Mouse (Mus musculus) 3T3-L1 (cell line): ENCODE results near the gene Pfdn6.
"Not testable (repeated sequence)": the region's sequence is repeated elsewhere in the genome, so short reads cannot be mapped to it uniquely, and the experiment has no call there.

ENCODE experiments used
- DNase-seq: peaks from one replicate; pipeline ENCODE4 v3.0.0-alpha.2; 2015; ENCODE audit warnings: low read depth, low spot score

Pfdn6 gene

DNA sequence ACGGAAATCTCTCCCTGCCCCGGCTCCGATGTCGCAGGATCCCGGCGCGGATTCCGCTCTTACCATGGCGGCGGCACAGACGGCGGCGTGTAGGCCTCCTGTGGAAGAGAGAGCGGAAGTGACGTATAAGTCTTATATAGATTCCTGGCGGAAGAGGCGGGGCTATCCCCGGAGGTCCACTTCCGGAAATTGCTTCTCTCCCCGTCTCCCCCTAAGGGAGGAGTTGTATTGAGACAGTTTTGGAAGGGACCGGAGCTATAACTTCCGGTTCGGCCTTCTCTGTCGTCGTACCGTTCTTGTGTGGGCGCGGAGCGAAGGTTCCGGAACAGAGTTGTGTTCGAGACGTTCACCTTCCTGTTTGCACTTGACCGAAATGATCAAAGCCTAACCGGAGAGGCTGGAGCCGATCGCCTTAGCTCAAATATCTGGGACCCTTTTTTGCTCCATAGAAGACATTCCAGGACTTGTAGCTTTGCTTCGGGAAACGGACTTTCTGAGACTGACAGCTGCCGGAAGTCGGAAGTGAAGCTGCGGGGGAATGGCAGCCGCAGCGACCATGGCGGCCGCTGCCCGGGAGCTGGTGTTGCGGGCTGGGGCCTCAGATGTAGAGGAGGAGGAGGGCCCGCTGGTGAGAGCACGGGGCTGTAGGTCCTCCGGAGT, 15.5 kb upstream of the Pfdn6 start, which contains the start of the genes Vps52 and Rps18:
Vps52 (plus strand) TSS at position 258 of the 660 bp plus-strand sequence.
Rps18 (minus strand) TSS at position 447 of the 660 bp plus-strand sequence.
- DNase-seq: peak; percentile 98

DNA sequence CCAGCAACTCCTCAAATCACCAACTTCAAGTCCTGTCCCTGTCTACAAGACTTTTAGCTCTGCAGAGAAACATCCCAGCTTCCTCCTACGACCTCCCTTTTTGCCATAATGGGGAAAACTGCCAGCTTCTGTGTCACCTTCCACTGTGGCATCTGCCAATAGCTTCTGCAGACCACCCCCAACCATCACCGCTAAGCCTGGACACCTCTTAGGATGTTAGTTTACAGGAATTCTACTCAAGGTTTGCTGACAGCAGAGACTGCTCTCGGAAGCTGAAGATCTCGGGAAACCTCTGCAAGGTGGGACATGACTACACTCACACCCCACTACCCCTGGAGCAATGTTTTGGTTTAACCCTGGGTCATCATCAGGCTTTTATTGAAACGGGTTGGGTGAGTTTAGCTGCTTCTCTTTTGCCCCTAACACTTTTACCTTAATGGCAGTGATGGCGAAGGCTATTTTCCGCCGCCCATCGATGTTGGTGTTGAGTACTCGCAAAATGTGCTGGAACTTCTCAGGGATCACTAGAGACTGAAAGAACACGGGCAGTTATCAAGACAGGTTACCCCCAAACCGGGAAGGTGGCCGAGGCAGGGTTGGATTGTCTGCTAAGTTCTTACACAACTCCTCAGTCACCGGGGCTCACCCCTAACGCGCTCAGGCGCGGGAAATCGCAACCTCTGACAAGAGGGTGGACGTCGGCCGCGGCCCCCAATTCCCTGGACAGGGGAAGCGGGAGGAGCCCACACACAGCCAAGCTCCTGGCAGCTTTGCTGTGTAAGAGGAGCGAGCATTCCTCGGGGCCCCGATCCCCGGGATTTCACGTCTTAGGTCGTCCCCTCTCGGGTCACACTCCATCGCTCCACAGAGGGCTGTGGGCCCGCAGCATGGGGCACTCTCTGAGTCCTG, 14.8 kb upstream of the Pfdn6 start:
- peak; percentile 50 for DNase-seq

DNA sequence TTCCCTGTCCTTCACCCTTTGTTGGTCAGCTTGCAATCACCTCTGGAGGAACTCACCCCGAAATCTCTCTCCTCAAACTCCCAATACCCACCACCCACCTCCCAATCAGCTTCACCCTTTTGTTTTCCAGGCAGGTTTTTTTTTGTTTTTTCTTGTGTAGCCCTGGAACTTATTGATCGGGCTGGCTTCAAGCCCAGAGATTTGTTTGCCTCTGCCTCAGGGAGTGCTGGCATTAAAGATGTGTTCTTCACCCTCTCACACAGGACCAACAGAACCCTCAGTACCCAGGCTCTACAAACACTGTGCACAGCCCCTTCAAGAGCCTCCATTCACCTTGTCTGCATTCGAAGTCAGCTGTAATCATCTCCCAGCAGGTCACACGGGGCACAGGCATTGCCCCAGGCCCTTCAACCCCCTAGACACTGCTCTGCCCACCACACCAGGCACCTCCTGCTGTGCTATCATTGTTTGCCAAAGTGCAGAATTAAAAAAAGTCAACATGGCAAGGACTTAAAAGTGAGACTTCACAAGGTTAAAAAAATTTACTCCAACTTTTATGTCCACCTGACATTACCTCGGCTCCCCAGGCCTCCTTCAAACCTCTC, 13.9 kb upstream of the Pfdn6 start:
- peak; percentile 48 for DNase-seq

DNA sequence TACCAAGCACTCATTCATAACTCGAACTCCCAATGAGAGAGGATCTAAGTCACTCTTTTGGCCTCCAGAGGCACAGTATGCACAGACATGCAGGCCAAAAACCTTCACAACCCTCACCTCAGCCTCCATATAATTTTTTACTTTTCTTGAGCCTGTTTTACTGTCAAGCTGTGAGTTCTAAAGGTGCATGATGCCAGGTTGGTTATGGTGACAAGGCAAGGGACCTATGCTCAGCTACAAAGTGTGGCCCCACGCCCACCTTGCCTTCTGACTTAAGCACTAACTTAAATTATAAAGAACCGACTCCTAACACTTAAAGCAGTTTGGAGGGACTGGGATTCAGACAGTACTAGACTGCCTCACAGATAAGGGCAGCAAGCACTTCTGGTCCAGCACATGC, 13.2 kb upstream of the Pfdn6 start:
- DNase-seq: no peak

DNA sequence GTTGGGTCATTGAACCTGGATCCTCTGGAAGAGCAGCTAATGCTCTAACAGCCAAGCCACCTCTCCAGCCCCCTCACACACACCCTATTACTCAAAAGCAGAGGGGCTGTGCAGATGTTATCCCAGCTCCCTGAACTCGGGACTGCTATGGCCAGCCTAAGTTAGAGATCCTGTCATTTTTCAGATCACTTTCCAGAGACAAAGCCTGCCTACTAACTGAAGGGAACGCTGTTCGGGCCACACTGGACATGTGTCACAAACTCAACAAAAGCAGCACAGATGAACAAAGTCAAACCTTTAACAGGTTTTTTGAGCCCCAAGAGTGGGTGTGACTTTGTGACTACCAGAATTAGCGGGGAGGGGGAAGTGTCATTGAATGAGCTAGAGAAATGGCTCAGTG, 12.7 kb upstream of the Pfdn6 start:
- DNase-seq: no peak

DNA sequence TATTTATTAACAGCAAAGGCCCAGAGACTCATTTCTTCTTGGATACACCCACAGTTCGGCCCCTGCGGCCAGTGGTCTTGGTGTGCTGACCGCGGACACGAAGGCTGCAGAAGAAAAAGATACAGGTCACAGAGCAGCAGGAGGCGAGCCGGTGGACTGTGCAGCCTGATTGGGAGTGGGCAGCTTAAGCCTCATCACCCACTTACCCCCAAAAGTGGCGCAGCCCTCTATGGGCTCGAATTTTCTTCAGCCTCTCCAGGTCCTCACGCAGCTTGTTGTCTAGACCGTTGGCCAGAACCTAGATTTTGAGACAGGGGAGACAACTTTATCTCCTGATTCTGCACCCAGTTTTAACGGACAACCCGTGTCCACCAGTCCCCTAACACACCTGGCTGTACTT, 11.9 kb upstream of the Pfdn6 start:
- DNase-seq: not testable (repeated sequence)

DNA sequence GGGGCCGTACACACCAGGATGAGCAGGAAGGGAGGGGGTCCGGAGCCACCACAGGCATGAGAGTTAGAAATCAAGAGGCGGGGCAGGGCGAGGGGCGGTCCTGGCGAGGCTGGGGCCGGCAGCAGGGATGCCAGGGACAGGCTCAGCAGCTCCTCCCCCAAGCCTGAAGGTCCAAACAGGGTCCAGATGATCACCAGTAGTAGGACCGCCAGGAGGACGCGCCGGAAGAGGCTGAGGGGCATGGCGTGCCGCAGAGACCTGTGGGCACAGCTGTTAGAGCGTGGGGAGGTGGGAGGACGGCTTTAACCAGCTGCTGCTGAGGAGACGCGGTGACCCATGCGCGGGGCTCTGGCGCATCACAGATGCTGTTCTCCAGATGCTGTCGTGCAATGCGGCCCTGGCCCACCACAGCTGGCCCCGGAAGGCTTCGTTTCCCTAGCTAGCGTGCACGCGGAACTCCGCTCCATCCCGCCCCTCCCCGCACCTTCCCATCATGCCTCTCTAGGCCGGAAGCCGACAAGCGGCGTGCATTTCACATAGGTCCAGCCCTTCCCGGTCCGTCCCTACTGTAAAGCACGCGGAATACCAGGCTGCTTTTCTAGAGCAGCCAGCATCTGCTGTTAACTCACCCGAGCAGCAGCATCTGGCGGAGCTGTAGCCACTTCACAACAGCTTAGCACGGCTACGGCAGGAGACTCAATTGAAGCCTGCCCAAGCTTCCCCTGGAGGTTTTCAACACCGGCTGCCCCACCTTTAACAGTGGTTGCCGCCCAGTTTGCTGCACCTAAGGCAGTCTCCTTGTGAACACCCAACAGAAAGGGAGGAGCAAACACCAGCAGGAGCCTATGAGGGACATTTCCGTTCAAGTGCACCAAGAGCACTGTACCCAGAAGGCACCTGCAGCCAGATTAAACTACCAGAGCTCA, 11.1 kb upstream of the Pfdn6 start, which contains the start of gene B3galt4:
B3galt4 (minus strand) TSS at position 468 of the 926 bp plus-strand sequence.
- peak; percentile 95 for DNase-seq

DNA sequence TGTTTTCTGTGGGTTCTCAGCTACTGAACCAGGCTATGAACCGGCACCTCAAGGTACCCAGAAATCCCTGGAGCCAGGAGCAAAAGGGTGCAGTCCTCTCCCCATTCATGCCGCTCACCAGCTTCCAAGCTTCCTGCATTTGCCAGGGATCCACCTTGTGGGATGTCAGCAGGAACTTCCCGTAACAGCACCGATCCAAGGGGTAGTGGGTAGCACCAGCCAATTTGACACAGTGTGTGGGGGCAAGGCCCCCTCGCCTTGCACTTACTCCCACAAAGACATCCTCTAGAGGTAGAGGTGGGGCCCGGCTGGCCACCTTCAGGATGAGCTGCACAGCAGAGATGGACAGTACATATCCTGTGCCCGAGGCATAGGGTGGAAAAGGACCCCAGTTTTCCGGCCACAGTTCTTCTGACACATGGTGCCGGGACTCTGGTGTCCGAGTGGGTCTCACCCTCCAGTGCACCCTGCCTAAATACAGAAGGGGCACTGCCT, 10.0 kb upstream of the Pfdn6 start:
- no peak for DNase-seq

DNA sequence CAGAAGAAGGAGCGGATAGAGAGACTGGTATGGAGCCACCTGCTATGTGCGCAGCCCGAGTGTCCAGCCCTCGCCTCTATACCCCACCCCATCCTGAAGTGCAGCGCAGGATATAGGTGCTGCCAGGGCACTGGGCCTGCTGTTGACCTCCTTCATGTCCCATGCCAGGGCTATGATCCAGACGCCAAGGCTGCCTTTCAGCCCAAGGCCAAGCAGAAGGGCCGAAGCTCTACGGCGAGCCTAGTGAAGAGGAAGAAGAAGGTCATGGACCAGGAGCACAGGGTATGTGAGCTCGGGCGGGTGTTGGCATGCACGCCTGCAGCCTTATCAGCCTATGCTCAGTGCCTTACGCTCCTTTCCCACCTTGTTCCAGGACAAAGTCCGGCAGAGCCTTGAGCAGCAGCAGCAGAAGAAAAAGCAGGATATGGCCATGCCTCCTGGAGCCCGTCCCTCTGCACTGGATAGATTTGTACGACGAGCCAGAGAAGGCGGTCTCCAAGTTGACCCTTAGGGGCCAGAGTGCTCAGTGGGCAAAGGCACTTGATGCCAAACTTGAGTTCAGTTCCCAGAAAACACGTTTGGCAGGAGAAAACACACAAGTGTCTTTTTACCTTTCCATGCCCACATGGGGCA, 8.9 kb upstream of the Pfdn6 start:
- DNase-seq: no peak

DNA sequence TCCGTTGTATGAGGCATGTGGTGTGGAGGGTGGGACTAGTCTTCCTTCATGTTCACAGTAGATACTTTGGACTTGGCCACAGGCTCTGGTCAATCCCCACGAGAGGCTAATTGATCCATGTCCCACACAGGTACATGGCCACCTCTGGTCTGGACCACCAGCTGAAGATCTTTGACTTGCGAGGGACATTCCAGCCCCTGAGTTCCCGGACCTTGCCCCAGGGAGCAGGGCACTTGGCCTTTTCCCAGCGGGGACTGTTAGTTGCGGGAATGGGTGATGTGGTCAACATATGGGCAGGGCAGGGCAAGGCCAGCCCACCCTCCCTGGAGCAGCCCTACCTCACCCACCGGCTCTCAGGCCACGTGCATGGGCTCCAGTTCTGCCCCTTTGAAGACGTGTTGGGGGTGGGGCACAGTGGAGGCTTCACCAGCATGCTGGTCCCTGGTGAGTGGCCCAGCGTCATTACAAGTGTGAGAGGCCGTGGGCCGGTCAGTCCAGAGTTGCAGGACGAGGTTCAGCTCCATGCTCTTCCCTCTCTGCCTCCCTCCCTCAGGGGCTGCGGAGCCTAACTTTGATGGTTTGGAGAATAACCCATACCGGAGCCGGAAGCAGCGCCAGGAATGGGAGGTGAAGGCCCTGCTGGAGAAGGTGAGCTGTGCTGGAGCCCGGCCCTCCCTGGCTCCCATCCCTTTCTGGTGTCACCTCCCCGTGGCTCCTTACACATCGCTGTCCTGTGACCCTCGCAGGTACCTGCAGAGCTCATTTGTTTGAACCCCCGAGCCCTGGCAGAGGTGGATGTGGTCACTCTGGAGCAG, 8.2 kb upstream of the Pfdn6 start:
- no peak for DNase-seq

DNA sequence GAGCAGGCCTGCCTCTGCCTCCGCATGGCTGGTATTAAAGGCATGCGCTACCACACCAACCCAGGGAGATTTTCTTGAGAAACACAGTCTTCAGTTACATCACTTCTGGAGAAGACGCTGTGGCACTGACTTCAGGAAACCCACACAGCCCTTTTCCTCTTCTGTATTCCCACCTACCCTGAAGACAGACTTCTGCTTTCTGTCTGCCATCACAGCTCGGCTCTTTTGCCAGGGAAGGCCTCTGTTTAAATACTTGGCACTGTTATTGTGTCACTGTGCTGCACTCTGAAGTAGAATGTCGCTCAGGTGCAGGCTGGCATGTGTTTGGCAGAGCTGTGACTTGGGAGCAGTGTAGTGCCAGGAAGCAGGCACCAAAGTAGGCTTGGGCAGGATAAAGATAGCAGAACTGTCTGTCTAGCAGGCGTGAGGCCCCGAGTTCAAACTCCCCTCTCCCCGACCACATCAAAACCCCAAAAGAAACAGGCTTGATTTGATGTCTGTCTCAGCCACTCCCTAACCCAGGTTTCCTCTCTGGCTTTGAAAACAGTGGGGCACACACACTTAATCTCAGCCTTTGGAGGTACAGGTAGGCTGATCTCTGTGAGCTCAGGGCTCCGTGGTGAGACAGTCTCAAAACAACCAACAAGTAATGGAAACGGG, 7.4 kb upstream of the Pfdn6 start:
- no peak for DNase-seq

DNA sequence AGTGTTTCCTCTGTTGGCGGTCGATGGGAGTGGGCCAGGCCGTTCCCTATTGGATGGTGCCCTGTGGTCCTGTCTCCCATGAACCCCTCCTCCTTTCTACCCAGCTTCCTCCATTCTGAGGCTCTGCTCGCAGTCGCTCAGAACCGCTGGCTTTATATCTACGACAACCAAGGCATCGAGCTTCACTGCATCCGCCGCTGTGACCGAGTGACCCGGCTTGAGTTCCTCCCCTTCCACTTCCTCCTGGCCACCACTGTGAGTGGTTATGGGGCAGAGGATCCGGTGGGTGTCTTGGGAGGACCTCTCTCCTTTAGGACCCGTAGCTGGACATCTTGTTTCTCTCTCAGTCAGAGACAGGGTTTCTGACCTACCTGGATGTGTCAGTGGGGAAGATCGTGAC, 3.3 kb upstream of the Pfdn6 start:
- no peak for DNase-seq

DNA sequence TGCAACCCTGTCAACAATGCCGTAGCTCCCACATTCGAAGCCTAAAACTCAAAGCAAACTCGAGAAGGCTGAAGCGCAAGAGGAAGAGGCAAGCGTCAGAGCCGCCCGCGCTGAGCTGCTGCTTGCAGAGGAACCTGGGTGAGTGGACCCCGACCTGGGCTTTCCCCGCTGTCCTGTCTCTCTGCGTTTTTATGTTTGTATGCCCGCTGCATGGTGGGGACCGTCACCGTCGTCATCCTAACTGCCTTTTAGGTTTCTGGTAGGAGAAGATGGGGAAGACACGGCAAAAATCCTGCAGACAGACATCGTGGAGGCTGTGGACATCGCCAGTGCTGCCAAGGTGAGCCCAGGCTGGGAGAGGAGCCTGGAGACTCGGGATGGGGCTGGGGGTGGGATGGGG, 1.2 kb upstream of the Pfdn6 start:
- no peak for DNase-seq

DNA sequence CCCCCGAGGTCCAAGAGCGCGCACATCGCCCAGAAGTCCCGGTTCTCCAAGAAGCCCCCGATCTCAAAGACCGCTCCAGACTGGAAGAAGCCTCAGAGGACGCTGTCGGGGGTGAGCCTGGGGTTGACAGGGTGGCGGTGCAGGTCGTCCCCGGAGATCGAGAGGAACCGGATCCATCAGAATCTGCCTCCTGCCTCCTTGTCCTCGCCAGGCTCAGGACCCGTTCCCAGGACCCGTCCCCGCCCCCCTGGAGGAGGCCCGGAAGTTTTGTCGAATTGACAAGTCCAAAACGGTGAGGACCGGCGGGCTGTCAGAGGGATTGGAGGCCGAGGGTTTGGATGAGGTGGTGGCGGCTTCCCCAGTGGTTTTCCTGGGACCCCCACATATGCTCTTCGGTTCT, 838 bp upstream of the Pfdn6 start:
- DNase-seq: peak; percentile 63

DNA sequence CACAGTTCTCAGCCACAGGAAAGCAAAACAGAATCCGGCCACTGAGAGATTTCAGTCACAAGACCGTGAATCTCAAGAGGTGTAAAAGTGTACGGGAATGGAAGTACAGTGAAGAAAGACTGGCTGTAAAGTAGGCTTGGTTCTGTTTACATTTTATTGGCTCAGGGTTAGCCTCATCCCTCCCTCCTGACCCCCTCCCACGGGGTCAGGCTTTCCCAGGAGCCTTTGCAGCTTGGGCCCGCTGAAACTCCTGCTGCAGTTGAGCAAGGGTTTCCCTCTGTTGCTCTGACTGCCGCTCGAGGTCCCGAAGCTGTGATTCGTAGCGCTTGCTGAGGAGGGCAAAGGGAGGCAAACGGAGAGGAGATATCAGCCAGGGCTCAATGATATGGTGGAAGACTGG, 1.4 kb downstream of the Pfdn6 start:
- no peak for DNase-seq

DNA sequence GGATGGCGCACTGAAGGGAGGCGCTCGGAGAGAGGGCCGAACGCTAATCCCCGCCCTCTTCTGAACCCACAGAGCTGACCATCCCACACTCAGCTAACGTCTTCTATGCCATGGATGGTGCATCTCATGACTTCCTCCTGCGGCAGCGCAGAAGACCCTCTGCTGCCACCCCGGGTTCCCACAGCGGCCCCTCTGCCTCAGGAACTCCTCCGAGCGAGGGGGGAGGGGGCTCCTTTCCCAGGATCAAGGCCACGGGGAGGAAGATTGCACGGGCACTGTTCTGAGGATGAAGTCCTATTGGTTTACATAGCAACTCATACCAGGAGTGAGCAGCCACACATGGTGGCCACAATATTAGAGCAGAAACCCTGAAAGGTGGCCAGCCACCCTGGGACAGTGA, 3.1 kb downstream of the Pfdn6 start:
- no peak for DNase-seq

DNA sequence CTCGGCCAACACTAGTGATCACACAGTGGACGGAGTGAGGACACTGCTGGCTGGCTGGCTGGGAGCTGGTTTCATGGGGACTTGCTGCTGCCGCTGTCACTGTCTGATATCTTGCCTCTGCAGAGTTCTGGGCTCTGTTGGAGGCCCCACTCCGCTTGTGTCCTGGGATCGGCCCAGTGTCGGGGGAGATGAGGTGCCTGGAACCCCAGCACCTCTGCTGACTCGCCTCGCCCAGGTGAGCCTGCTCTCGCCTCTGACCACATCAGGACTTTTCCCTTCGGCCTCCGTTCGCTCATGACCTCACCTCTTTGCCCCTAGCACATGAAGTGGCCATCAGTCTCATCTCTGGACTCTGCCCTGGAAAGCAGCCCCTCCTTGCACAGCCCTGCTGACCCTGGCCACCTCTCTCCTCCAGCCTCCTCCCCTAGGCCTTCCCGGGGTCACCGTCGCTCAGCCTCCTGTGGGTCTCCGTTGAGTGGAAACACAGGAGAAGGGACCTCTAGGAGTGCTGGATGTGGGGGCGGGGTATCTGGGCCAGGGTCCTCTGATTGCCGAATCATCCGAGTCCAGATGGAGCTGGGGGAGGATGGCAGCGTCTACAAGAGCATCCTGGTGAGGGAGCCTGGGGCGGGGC, 4.6 kb downstream of the Pfdn6 start:
- no peak for DNase-seq

DNA sequence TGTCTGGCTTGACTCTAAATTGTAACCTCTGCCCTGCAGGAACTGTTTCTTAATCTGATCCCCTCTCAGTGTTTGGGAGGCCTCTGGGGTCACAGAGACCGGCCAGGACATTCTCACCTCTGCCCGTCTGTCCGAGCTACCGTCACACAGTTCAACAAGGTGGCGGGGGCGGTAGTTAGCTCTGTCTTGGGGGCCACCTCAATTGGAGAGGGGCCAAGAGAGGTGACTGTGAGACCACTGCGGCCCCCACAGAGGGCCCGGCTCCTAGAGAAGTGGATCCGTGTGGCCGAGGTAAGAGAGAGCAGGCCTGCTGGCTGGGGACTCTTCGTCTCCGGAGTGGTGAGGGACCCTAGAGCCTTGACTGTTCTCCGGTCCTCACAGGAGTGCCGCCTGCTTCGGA, 7.2 kb downstream of the Pfdn6 start:
- DNase-seq: no peak

DNA sequence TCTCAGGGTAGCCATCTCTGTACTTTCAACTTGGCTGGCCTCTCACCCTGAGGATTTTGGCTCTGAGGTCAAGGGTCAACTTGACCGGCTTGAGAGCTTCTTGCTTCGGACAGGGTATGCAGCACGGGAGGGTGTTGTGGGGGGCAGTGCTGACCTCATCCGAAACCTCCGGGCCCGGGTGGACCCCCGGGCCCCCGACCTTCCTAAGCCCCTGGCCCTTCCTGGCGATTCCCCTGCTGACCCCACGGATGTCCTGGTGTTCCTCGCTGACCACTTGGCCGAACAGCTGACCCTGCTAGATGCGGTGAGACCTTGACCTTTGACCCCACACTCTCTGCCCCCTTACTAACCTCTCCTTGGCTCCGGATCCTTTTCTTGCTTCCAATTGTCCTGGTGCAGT, 7.7 kb downstream of the Pfdn6 start:
- no peak for DNase-seq
